Mouse (Mus musculus) left cerebral cortex, postnatal 36 days (tissue): Measurements from ENCODE around the gene Tap1. TPM values are rescaled to one million over a fixed set of nuclear protein-coding genes. Genes with fewer than 3 reads are reported as not detected.
"Not testable (repeated sequence)": the region's sequence is repeated elsewhere in the genome, so short reads cannot be mapped to it uniquely, and the experiment has no call there.

ENCODE experiments used
- DNase-seq, 2 experiments: peaks; one replicate each; pipeline ENCODE4 v3.0.0; 2021 to 2022; ENCODE audit warnings: low spot score in 2 of 2, mixed read lengths in 1 of 2
- intact Hi-C: fragments of 180-260 bp; cut with DNase I; formaldehyde crosslinking; loops from one replicate; pipeline ENCODE4 v1.15.1; 2025
- total RNA-seq, 2 experiments: library from RNA; stranded (reverse); gene quantifications; 2 replicates each; pipeline ENCODE4 v1.2.3; 2021

Tap1 gene
- 1 to 10 TPM; 1.9 to 2.0 TPM for total RNA-seq

GRCm38 (mm10) chr17:34187261-34187916 lies at the start of gene Tap1, which contains the start of gene Psmb9:
Gene Tap1, plus strand, starts transcription at chr17:34187553.
Gene Psmb9, minus strand, starts transcription at chr17:34187764.
- DNase-seq = peak; percentile 93
- intact Hi-C loops = no loop called here

- no peak for DNase-seq
- intact Hi-C loops = no loop called here
Measured at GRCm38 (mm10) chr17:34137601-34138000, 49.8 kb upstream of the Tap1 start.

- no peak for DNase-seq
- intact Hi-C loops = no loop called here
Measured at GRCm38 (mm10) chr17:34138655-34139054, 48.7 kb upstream of the Tap1 start.

GRCm38 (mm10) chr17:34139416-34139815 lies 47.9 kb upstream of the Tap1 start:
- intact Hi-C loops = no loop called here
- DNase-seq = no peak

- intact Hi-C loops = no loop called here
- no peak for DNase-seq
Measured at GRCm38 (mm10) chr17:34140240-34140639, 47.1 kb upstream of the Tap1 start.

GRCm38 (mm10) chr17:34141448-34141847 lies 45.9 kb upstream of the Tap1 start:
- DNase-seq = peak in 1 of 2 experiments; percentile 45
- intact Hi-C loops = no loop called here

GRCm38 (mm10) chr17:34142456-34143010 lies 44.8 kb upstream of the Tap1 start:
- intact Hi-C loops = no loop called here
- DNase-seq = no peak

GRCm38 (mm10) chr17:34143033-34143432 lies 44.3 kb upstream of the Tap1 start, which contains the start of gene H2-DMb2:
Gene H2-DMb2, plus strand, starts transcription at chr17:34143307.
- DNase-seq = no peak
- intact Hi-C loops = no loop called here

GRCm38 (mm10) chr17:34143461-34143860 lies 43.9 kb upstream of the Tap1 start:
- intact Hi-C loops = no loop called here
- DNase-seq = no peak

- DNase-seq, intact Hi-C loops: not testable (repeated sequence)
Measured at GRCm38 (mm10) chr17:34144221-34144620, 43.1 kb upstream of the Tap1 start.

GRCm38 (mm10) chr17:34144960-34145371 lies 42.4 kb upstream of the Tap1 start:
- DNase-seq = no peak
- intact Hi-C loops = no loop called here

- intact Hi-C loops = no loop called here
- no peak for DNase-seq
Measured at GRCm38 (mm10) chr17:34152923-34153322, 34.4 kb upstream of the Tap1 start, which contains the start of gene H2-DMb1. Gene H2-DMb1, plus strand, starts transcription at chr17:34153072.

- no peak for DNase-seq
- intact Hi-C loops = no loop called here
Measured at GRCm38 (mm10) chr17:34155534-34155933, 31.8 kb upstream of the Tap1 start.

GRCm38 (mm10) chr17:34164202-34164895 lies 23.0 kb upstream of the Tap1 start:
- intact Hi-C loops = no loop called here
- no peak for DNase-seq

GRCm38 (mm10) chr17:34165033-34165730 lies 22.2 kb upstream of the Tap1 start:
- DNase-seq = no peak
- intact Hi-C loops = loop anchor here (5.0 kb wide), 3 partner anchors 33 to 88 kb away; no protein-coding TSS in a partner anchor

GRCm38 (mm10) chr17:34169279-34169678 lies 18.1 kb upstream of the Tap1 start:
- no peak for DNase-seq
- intact Hi-C loops = loop anchor here (5.0 kb wide), 3 partner anchors 37 to 92 kb away; no protein-coding TSS in a partner anchor

- no peak for DNase-seq
- intact Hi-C loops = loop anchor here (1.0 to 2.0 kb wide), 3 partner anchors 34 to 240 kb away; no protein-coding TSS in a partner anchor
Measured at GRCm38 (mm10) chr17:34170487-34170876, 16.9 kb upstream of the Tap1 start.

- intact Hi-C loops = loop anchor here (1.0 to 2.0 kb wide), 3 partner anchors 34 to 240 kb away; no protein-coding TSS in a partner anchor
- DNase-seq = peak; percentile 61 to 77
Measured at GRCm38 (mm10) chr17:34170877-34171498, 16.4 kb upstream of the Tap1 start.

- no peak for DNase-seq
- intact Hi-C loops = no loop called here
Measured at GRCm38 (mm10) chr17:34172528-34172927, 14.8 kb upstream of the Tap1 start.
